Mouse (Mus musculus) ES-CJ7 (cell line): ENCODE data around the gene Phox2a.
A peak's percentile ranks its signal among the peaks of the same experiment; 100 is the strongest.

ENCODE experiments used
- DNase-seq: peaks from one replicate; pipeline ENCODE4 v3.0.0; 2011; ENCODE audit warnings: low read depth, low spot score

Gene Phox2a

DNA sequence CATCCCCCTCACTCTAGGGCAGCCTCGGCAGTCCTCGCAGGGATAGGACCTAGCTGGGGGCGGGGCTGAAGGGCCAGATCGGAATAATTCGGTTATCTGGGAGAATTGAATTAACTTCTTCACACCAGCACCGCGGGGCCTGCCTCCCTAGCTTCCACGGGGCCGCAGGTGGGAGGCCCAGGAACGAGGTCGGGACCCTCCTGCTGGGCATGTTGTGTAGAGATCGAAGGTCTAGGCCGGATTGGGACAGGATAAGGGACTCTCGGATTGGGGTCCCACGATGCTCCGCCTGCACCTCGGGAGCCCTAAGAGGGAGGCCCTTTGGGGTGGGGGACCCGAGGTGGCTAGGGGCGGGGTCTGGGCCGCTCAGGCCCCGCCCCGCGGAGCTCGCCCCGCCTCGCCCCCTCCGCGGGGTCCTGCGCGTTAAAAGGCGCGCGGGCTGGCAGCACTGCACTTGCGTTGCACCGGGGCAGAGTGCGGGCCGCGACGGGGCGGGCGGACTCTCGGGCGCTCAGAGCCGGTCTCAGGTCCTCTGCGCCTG, at the start of gene Phox2a:
Phox2a (plus strand) TSS at position 453 of the 541 bp plus-strand sequence.
- peak; percentile 34 for DNase-seq

DNA sequence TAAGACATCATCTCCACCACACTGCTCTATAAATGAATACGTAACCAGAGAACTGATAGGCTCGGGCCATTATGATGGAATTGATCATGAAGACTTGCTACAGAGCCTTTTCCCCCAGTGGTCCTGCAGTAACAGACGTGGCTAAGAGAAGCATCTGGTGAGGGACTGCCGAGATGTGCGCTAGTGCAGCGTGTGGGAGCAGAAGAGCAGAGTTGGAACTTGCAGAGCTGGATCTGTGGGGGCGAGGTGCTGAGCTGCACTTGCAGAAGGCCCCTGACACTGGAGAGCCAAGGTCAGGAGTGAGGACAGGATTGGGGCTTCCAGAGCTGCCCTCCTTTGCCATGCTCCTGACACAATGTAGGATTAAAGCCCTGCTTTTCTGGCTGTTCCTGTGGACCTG, 48.1 kb upstream of the Phox2a start:
- no peak for DNase-seq

DNA sequence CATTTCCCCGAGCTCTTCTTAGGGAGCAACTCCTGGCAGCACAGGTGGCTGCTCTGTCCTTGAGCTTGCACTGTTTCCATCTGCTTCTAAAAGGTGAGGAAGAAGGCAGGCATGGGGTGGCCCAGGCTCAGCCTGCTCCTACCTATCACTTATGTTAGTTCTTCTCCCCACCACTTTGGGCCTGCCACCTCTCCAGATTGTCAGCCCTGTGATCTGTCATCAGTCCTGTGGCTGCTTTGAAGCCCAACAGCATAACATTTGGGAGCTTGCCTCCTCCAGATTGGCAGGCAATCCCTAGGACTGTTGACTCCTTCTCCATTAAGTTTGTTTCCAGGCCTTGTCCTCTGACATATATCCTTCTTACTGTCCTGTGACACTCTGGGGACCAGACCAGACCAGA, 46.5 kb upstream of the Phox2a start:
- DNase-seq: no peak

DNA sequence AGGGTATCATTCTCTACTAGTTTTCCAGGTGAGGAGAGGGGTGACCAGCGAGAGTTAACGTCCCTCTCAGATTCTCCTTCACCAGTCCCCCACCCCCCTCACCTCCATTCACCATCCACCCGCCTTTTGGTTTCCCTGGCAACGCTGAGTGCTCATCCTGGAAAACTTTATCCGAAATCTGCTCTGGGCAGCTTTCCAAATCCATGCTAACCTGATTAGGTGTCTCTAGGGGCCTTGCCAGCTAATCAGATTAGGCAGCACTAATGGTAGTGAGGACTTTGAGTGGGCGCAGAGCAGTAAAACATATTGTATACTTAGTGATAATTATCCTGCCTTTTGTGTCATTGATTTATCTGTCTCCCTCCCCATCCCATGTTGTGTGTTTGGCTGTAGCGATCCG, 45.4 kb upstream of the Phox2a start:
- DNase-seq: no peak

- no peak for DNase-seq
These were observed 41.1 kb upstream of the Phox2a start for GRCm38 (mm10) chr7:101777053-101777452.

DNA sequence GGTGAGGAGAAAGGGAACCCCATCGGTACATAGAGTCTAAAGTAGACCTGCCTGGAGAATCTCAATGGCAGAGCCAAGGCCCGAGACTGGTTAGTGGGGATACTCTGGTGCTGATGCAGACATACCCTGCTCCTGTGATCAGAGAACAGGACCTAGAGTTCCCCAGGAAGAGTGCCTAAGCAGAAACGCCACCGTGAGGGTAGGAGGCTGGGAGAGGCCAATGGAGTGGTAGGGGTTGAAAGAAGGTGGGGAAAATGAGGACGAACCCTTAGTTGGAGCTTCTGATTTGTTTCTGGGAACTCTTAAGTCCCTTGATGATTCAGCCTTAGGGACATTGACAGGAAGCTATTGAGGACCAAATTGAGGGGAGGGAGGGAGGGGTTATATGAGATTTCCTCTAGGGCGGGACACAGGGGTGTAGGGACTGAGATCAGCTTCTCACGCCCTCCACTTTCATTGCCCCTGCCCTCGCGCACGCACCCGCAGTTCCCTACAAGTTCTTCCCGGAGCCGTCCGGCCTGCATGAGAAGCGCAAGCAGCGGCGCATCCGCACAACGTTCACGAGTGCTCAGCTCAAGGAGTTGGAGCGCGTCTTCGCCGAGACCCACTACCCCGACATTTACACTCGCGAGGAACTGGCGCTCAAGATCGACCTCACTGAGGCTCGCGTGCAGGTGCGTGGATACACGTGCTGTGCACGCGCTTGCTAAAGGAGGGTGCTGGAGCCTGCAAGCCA, 2.4 kb downstream of the Phox2a start:
- DNase-seq: peak; percentile 53

GRCm38 (mm10) chr7:101821571-101822501, 3.7 kb downstream of the Phox2a start:
- DNase-seq: peak; percentile 79

- peak; percentile 93 for DNase-seq
These were observed 5.0 kb downstream of the Phox2a start for GRCm38 (mm10) chr7:101822836-101823757.

DNA sequence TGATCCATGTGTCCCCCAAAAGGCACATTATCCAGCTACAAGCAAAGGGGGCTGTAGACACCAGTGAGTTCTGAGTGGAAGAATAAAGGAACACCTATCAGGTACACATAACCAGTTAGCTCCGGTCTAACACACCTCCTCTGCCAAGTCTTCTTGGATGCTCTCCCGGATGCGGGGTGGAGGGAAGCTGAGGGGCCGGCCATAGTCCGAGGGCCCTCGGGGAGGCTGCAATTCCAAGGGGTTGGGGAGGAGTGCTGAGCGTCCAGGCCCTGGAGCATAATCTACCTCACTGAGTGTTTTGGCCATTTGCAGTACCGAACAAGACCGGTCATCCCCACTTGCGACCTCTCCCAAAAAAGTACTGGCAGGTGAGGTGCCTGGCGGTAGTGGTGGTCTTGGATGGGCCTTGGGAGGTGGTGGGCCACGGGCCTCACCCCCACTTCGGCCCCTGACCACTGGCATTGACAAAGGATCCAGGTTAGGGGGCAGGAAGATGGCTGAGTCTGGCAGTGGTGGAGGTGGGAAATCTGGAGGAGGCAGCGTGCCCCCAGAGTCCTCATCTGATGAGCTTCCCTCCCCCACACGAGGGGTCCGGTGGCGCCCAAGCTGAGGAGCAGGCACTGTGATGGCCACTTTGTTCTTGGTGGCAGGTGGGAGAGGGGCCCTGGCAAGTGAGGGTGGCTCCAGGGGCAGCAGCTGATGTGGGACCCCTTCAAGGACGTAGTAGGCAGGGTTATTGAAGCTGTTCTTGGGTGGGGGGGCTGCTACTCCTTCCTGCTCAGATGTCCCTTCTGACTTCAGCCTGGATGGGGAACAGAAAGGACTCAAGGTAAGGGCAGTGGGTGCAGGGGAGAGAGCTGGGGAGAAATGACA, 5.9 kb downstream of the Phox2a start:
- no peak for DNase-seq

- no peak for DNase-seq
These were observed 12.3 kb downstream of the Phox2a start for GRCm38 (mm10) chr7:101830373-101830772.

DNA sequence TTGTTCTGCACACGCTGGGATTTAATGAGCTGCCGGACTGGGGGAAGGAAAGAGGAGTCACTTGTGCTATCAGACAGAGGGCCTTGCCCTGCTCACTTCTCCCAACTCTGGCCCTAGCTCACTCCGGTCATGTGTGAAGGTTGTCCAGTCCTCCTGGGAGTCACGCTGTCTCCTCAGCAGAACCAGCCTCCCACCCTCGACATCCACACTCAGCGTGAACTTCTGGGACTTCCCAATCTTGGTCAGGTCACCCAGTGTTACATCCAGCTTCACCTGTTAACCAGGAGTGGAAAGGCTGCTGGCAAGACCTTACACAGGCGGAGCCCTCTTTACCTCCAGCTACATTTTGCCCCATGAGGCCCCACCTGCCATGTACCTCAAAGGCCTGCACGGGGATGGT, 13.3 kb downstream of the Phox2a start:
- no peak for DNase-seq

GRCm38 (mm10) chr7:101832372-101832771, 14.3 kb downstream of the Phox2a start:
- no peak for DNase-seq

- DNase-seq: peak; percentile 67
These were observed 15.2 kb downstream of the Phox2a start for GRCm38 (mm10) chr7:101833352-101833751.

DNA sequence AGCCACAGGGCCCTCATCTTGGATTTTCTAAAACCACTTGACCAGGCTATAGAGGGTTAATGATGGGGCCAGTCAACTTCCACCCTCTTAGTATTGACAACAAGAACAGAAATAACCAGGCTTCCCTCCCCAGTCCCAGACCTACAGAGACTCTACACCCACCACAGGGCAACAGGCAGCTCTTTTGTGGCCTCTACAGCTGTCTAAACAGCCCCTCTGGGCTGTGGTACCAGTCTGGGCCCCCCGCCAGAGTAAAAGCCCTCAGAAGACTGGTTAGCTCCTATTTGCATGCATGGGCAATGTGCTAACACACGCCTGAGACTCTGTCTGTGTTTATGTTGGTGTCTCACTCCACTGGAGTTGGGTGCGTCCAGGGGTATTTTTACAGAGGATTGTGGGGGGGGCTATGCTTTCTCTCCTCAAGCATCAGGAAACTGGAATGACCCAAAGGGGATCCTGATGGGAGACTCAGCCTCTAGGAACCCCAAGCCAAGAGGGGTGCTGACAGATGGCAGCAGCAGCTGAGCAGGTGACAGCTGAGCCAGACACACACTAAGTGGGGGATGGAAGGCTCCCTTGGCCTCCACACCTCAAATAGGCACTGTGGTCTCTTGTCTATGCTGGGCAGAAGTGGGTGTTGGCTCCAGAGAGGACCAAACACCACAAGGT, 15.9 kb downstream of the Phox2a start:
- no peak for DNase-seq

- no peak for DNase-seq
These were observed 16.8 kb downstream of the Phox2a start for GRCm38 (mm10) chr7:101834903-101835302.

GRCm38 (mm10) chr7:101835457-101836109, 17.5 kb downstream of the Phox2a start:
- DNase-seq: no peak

GRCm38 (mm10) chr7:101836271-101837153, 18.4 kb downstream of the Phox2a start:
- peak; percentile 51 for DNase-seq

- DNase-seq: peak; percentile 27
These were observed 19.1 kb downstream of the Phox2a start for GRCm38 (mm10) chr7:101837154-101837605.
